Mouse (Mus musculus) stomach, embryonic 14.5 days (tissue): ENCODE measurements around the gene Inhbe. TPM values are rescaled to one million over a fixed set of nuclear protein-coding genes. Genes with fewer than 3 reads are reported as not detected.

ENCODE experiments used
- polyA plus RNA-seq: library from polyadenylated mRNA; unstranded; fragments of >200 nt; fragmentation: Nextera tagmentation; extraction: Ambion mirVana; gene quantifications from 2 replicates; pipeline ENCODE4 v1.2.1, GENCODE M21; 2014

The Inhbe gene
- polyA plus RNA-seq, 1 experiment from 2014 or later = not detected

Other genes with a start within 250 kb of the Inhbe start
- gene Os9, start 233.3 kb downstream of the Inhbe start, polyA plus RNA-seq = 47.8 and 52.7 TPM in 2 replicates
- gene B4galnt1, start 189.2 kb downstream of the Inhbe start, polyA plus RNA-seq = 27.7 and 29.4 TPM in 2 replicates
- 0.34 and 0.82 TPM in 2 replicates for gene Slc26a10, start 173.8 kb downstream of the Inhbe start, polyA plus RNA-seq
- 64.0 and 71.1 TPM in 2 replicates for gene Arhgef25, start 164.3 kb downstream of the Inhbe start, polyA plus RNA-seq
- 123 and 125 TPM in 2 replicates for gene Dtx3, start 158.7 kb downstream of the Inhbe start, polyA plus RNA-seq
- 22.7 and 22.9 TPM in 2 replicates for gene Pip4k2c, start 142.8 kb downstream of the Inhbe start, polyA plus RNA-seq
- gene Kif5a, start 91.1 kb downstream of the Inhbe start, polyA plus RNA-seq = 7.7 and 7.8 TPM in 2 replicates
- gene Dctn2, start 88.0 kb downstream of the Inhbe start, polyA plus RNA-seq = 161 and 177 TPM in 2 replicates
- 22.2 and 23.2 TPM in 2 replicates for gene Mbd6, start 65.4 kb downstream of the Inhbe start, polyA plus RNA-seq
- 96.9 and 107 TPM in 2 replicates for gene Mars, start 42.6 kb downstream of the Inhbe start, polyA plus RNA-seq
- 3.2 and 3.9 TPM in 2 replicates for gene Arhgap9, start 32.4 kb downstream of the Inhbe start, polyA plus RNA-seq
- 15.5 and 17.6 TPM in 2 replicates for gene Gli1, start 12.4 kb downstream of the Inhbe start, polyA plus RNA-seq
- gene Inhbc, start 16.0 kb upstream of the Inhbe start, polyA plus RNA-seq = 0.35 TPM in 1 of 2 replicates, not detected in the other
- gene R3hdm2, start 25.9 kb upstream of the Inhbe start, polyA plus RNA-seq = 34.9 and 37.3 TPM in 2 replicates
- gene Stac3, start 147.3 kb upstream of the Inhbe start, polyA plus RNA-seq = 0.32 and 0.48 TPM in 2 replicates
- gene Ndufa4l2, start 160.6 kb upstream of the Inhbe start, polyA plus RNA-seq = 81.3 and 84.3 TPM in 2 replicates
- 107 and 121 TPM in 2 replicates for gene Shmt2, start 168.0 kb upstream of the Inhbe start, polyA plus RNA-seq
- gene Nxph4, start 180.1 kb upstream of the Inhbe start, polyA plus RNA-seq = 3.8 and 4.8 TPM in 2 replicates